Mouse (Mus musculus) liver, embryonic 14 days (tissue): ENCODE measurements around the gene Gm11567. TPM values are rescaled to one million over a fixed set of nuclear protein-coding genes. Genes with fewer than 3 reads are reported as not detected.

Source experiments
- polyA plus RNA-seq: library from polyadenylated mRNA; depleted of rRNA; stranded (reverse); fragments of >200 nt; gene quantifications from 2 replicates; pipeline ENCODE4 v1.2.3, GENCODE M21; 2012; rRNA removed

Gene Gm11567
- polyA plus RNA-seq = not detected in 2 replicates

DNA sequence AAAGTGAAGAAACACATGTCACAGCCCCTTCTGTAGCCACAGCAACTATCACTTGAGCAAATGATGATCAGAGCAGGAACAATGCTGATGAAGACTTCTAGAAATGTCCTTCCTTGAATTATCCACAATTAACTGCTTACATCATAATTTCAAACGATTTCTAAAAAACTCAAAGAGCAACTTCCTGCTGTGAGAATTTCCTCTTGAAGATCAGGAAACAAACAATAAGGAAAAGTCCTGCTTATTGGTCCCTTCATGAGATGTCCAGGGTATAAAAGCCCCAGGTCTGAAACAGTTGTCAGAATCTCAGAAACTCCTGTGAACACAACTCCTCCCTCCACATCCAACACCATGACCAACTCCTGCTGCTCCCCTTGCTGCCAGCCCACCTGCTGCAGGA lies at the start of gene Gm11567:
TSS of gene Gm11567 (plus strand) at position 301 of the 400 bp plus-strand sequence.

DNA sequence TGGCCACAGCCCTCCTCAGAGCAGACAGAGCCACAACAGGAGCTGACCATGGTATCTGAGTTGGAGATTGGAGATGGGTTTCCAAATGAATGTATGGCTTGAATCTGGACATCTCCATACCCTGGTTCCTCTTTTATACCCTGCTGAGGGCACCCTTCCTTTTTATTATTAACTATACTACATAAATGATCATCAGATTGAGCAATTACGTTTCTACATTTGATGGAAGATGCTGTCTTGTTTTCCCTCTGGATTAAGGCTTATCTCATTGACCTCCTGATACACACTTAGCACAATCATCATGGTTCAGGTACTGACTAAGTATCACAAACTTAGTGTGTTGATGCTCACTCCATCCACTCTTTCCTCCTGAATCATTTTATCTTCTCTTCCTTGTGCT lies 41.0 kb upstream of the Gm11567 start, which contains the start of gene 2300003K06Rik:
TSS of gene 2300003K06Rik (minus strand) at position 101 of the 400 bp plus-strand sequence.

DNA sequence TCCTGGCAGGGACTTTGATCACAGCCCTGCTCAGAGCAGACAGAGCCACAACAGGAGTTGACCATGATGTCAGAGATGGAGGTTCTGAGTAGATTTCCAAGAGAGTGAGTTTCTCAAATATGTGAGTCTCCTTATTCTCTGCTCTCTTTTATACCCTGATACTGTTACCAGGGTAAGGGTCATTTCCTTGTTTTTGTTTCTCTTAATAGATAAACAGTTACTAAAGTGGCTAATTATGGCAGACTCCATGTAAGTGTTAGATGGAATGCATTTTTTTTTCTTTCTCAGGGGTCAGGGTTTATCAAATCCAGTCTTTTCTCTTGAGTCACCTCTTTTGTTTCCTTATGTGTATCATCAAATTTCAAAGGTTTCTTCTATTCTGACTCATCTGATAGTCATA lies 27.5 kb upstream of the Gm11567 start, which contains the start of gene Krtap4-16:
TSS of gene Krtap4-16 (minus strand) at position 101 of the 400 bp plus-strand sequence.

DNA sequence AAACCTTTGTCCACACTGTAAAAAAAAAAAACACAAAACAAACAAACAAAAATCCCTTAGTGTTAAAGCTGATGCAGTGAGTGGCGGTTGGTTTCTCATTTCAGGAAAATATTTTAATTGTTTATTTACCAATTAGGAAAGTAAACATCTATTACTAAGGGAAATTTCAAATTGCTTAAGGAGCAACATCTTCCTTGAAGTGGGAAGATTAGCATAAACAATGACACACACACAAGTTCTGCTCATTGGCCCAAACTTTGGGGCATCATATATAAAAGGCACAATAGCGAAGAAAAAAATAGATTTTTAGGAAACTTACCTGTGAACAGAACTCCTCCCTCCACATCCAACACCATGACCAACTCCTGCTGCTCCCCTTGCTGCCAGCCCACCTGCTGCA lies 21.4 kb upstream of the Gm11567 start, which contains the start of gene Gm11568:
TSS of gene Gm11568 (plus strand) at position 301 of the 400 bp plus-strand sequence.

DNA sequence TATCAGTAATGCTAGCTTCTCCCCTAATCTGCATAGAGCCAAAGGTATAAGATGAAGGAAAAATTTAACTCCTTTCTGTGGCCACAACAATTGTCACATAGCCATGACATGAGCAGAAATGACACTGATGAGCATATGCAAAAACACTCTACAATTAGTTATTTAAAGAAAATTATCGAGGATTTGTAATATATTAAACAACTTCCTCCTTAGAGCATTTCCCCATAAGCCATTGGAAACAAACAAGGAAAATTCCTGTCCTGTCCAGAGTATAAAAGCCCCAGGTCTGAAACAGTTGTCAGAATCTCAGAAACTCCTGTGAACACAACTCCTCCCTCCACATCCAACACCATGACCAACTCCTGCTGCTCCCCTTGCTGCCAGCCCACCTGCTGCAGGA lies 14.8 kb upstream of the Gm11567 start, which contains the start of gene Gm11559:
TSS of gene Gm11559 (plus strand) at position 301 of the 400 bp plus-strand sequence.

DNA sequence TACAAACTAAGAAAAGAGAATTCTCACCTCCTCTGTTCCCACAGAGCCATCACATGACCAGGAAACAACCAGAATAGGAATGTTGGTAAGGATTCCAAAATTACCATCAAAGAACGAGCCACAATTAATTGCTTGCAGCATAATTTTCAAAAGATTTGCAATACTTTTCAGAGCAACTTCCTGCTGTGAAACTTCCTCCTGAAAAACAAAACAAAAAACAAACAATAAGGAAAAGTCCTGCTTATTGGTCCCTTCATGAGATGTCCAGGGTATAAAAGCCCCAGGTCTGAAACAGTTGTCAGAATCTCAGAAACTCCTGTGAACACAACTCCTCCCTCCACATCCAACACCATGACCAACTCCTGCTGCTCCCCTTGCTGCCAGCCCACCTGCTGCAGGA lies 5.9 kb upstream of the Gm11567 start, which contains the start of gene Krtap9-1:
TSS of gene Krtap9-1 (plus strand) at position 301 of the 400 bp plus-strand sequence.

DNA sequence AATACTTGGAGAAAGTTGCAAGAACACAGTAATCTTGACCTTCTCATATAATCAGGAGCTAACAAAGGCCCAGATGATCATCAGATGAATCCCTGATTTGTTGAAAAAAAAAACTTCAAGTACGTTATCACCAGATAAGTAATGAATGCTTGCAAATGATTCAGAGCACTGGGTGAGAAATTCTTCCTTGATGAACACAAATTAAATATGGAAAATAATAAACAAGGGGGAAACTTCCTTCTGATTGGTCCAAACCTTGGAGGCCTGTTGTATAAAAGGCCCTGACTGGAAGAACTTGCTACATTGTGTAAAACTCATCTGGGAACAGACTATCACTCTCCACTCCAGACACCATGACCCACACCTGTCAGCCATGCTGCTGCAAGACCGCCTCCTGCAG lies 28.6 kb downstream of the Gm11567 start, which contains the start of gene Krtap31-1:
TSS of gene Krtap31-1 (plus strand) at position 301 of the 400 bp plus-strand sequence.

DNA sequence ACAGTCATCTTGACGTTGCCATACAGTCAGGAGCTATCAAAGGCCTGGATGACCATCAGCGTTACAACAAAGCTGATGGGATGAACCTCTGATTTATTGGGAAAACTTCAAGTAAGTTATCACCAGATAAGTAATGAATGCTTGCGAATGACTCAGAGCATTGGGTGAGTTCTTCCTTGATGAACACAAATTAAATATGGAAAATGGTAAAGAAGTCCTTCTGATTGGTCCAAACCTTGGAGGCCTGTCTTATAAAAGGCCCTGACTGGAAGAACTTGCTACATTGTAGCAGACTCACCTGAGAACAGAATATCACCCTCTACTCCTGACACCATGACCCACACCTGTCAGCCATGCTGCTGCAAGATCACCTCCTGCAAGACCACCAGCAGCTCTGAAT lies 35.5 kb downstream of the Gm11567 start, which contains the start of gene Gm11565:
TSS of gene Gm11565 (plus strand) at position 301 of the 400 bp plus-strand sequence.

Other genes starting within 250 kb of the Gm11567 start
- not detected in 2 replicates for gene Krtap4-2, start 244.1 kb upstream of the Gm11567 start, polyA plus RNA-seq
- not detected in 2 replicates for gene Krtap4-7, start 235.1 kb upstream of the Gm11567 start, polyA plus RNA-seq
- not detected in 2 replicates for gene Gm11555, start 229.0 kb upstream of the Gm11567 start, polyA plus RNA-seq
- not detected in 2 replicates for gene Gm11563, start 220.2 kb upstream of the Gm11567 start, polyA plus RNA-seq
- not detected in 2 replicates for gene Krtap4-6, start 213.2 kb upstream of the Gm11567 start, polyA plus RNA-seq
- gene Gm14190, start 188.4 kb upstream of the Gm11567 start, polyA plus RNA-seq = not detected in 2 replicates
- gene Gm14180, start 144.9 kb upstream of the Gm11567 start, polyA plus RNA-seq = not detected in 2 replicates
- not detected in 2 replicates for gene Gm11595, start 106.3 kb upstream of the Gm11567 start, polyA plus RNA-seq
- not detected in 2 replicates for gene Krtap4-8, start 98.5 kb upstream of the Gm11567 start, polyA plus RNA-seq
- not detected in 2 replicates for gene Krtap4-9, start 94.0 kb upstream of the Gm11567 start, polyA plus RNA-seq
- gene Gm11596, start 85.7 kb upstream of the Gm11567 start, polyA plus RNA-seq = not detected in 2 replicates
- gene Gm11569, start 80.3 kb upstream of the Gm11567 start, polyA plus RNA-seq = not detected in 2 replicates
- gene Gm11554, start 74.7 kb upstream of the Gm11567 start, polyA plus RNA-seq = not detected in 2 replicates
- not detected in 2 replicates for gene Krtap4-13, start 69.3 kb upstream of the Gm11567 start, polyA plus RNA-seq
- gene Gm11564, start 63.5 kb upstream of the Gm11567 start, polyA plus RNA-seq = not detected in 2 replicates
- not detected in 2 replicates for gene 2300003K06Rik, start 41.1 kb upstream of the Gm11567 start, polyA plus RNA-seq
- 0.09 and 0.10 TPM in 2 replicates for gene Krtap4-16, start 27.6 kb upstream of the Gm11567 start, polyA plus RNA-seq
- gene Gm11568, start 21.3 kb upstream of the Gm11567 start, polyA plus RNA-seq = not detected in 2 replicates
- gene Gm11559, start 14.7 kb upstream of the Gm11567 start, polyA plus RNA-seq = not detected in 2 replicates
- not detected in 2 replicates for gene Krtap9-1, start 5.8 kb upstream of the Gm11567 start, polyA plus RNA-seq
- gene Krtap31-1, start 28.7 kb downstream of the Gm11567 start, polyA plus RNA-seq = not detected in 2 replicates
- gene Gm11565, start 35.6 kb downstream of the Gm11567 start, polyA plus RNA-seq = not detected in 2 replicates
- gene Krtap31-2, start 57.1 kb downstream of the Gm11567 start, polyA plus RNA-seq = not detected in 2 replicates
- not detected in 2 replicates for gene Krtap9-5, start 69.3 kb downstream of the Gm11567 start, polyA plus RNA-seq
- gene Krtap29-1, start 99.9 kb downstream of the Gm11567 start, polyA plus RNA-seq = not detected in 2 replicates
- gene Krtap16-1, start 107.4 kb downstream of the Gm11567 start, polyA plus RNA-seq = not detected in 2 replicates
- not detected in 2 replicates for gene Krtap17-1, start 114.8 kb downstream of the Gm11567 start, polyA plus RNA-seq
- gene Krt33a, start 137.0 kb downstream of the Gm11567 start, polyA plus RNA-seq = not detected in 2 replicates
- gene Krt33b, start 150.7 kb downstream of the Gm11567 start, polyA plus RNA-seq = not detected in 2 replicates
- gene Krt34, start 162.4 kb downstream of the Gm11567 start, polyA plus RNA-seq = not detected in 2 replicates
- gene Krt31, start 171.4 kb downstream of the Gm11567 start, polyA plus RNA-seq = not detected in 2 replicates
- not detected in 2 replicates for gene Krt32, start 209.0 kb downstream of the Gm11567 start, polyA plus RNA-seq
- not detected in 2 replicates for gene Krt35, start 217.1 kb downstream of the Gm11567 start, polyA plus RNA-seq
- not detected in 2 replicates for gene Krt36, start 226.4 kb downstream of the Gm11567 start, polyA plus RNA-seq
- 0.03 TPM in 1 of 2 replicates, not detected in the other for gene Krt13, start 242.4 kb downstream of the Gm11567 start, polyA plus RNA-seq